Mouse (Mus musculus) G1E (cell line): ENCODE data around the gene Vps11. TPM values are rescaled to one million over a fixed set of nuclear protein-coding genes. Genes with fewer than 3 reads are reported as not detected.
A peak's percentile ranks its signal among the peaks of the same experiment; 100 is the strongest.
"Not testable (repeated sequence)": the region's sequence is repeated elsewhere in the genome, so short reads cannot be mapped to it uniquely, and the experiment has no call there.

Experiments used
- ATAC-seq: 2 replicates; pipeline ENCODE4 v1.8.0; 2016; ENCODE audit warnings: mild to moderate bottlenecking; ENCODE audit not compliant: insufficient number of reproducible peaks, poor library complexity, low FRiP score, severe bottlenecking; ENCODE audit errors: extremely low read depth
- DNase-seq: peaks from one replicate; pipeline ENCODE4 v3.0.0; 2012; ENCODE audit warnings: low spot score
- H3K27me3 ChIP-seq: 2 replicates; pipeline ENCODE4 v1.6.1; 2012; ENCODE audit warnings: mild to moderate bottlenecking, low read length, inconsistent platforms; ENCODE audit not compliant: insufficient read depth
- H3K36me3 ChIP-seq: replicated peaks from 2 replicates; pipeline ENCODE3; 2012; ENCODE audit warnings: mild to moderate bottlenecking, inconsistent platforms
- H3K4me1 ChIP-seq: 2 replicates; pipeline ENCODE4 v1.6.1; 2012; ENCODE audit warnings: low read depth, low read length, inconsistent platforms, mixed read lengths; ENCODE audit not compliant: insufficient read depth
- H3K4me3 ChIP-seq: 2 replicates; pipeline ENCODE4 v1.5.1; 2012; ENCODE audit warnings: low read depth, mild to moderate bottlenecking, inconsistent platforms, low read length, moderate library complexity, mixed read lengths
- H3K9me3 ChIP-seq: replicated peaks from 2 replicates; pipeline ENCODE4 v1.6.1; 2012; ENCODE audit warnings: inconsistent platforms
- CTCF ChIP-seq: IDR thresholded peaks from 2 replicates; pipeline ENCODE4 v1.5.1; 2012; ENCODE audit warnings: low read depth, low read length, inconsistent platforms, mixed read lengths
- GATA1 ChIP-seq: IDR thresholded peaks from 2 replicates; pipeline ENCODE4 v1.6.1; 2012; ENCODE audit warnings: borderline replicate concordance, low read length, inconsistent platforms, mixed read lengths
- GATA2 ChIP-seq: IDR thresholded peaks from 2 replicates; pipeline ENCODE4 v1.6.1; 2012; ENCODE audit warnings: low read depth, low read length, inconsistent platforms, borderline replicate concordance
- POLR2AphosphoS5 ChIP-seq: IDR thresholded peaks from 2 replicates; pipeline ENCODE4 v1.6.1; 2012; ENCODE audit warnings: low read depth, low read length, inconsistent platforms; ENCODE audit not compliant: insufficient replicate concordance
- TAL1 ChIP-seq: conservative IDR thresholded peaks from 2 replicates; pipeline ENCODE4 v1.6.1; 2012; ENCODE audit warnings: low read depth, low read length, inconsistent platforms, mixed read lengths
- polyA plus RNA-seq: library from polyadenylated mRNA; stranded (reverse); fragments of >175 nt; gene quantifications from 2 replicates; pipeline ENCODE4 v1.2.3, GENCODE M21; 2012
- total RNA-seq, 2 experiments: library from RNA; stranded (forward) in 1 of 2; stranded (reverse) in 1 of 2; fragments of 200-1000 nt in 1 of 2; fragments of >200 nt in 1 of 2; fragmentation: Nextera tagmentation in 1 of 2; gene quantifications; 2 replicates each; pipeline ENCODE4 v1.2.3; 2014 to 2017

Vps11 gene
- total and polyA plus RNA-seq, 3 experiments = 7.7 to 27.0 (median 15.7) TPM

GRCm38 (mm10) chr9:44378153-44378730 lies 16.8 kb upstream of the Vps11 start:
- TF ChIP-seq GATA2 = no peak
- TF ChIP-seq CTCF = no peak
- no peak for TF ChIP-seq POLR2AphosphoS5
- no peak for TF ChIP-seq TAL1
- no peak for TF ChIP-seq GATA1
- H3K4me3 ChIP-seq = peak overlapping the region; percentile 82
- DNase-seq (no peak), ATAC-seq (no peak)
- H3K9me3 ChIP-seq = no peaks in the 10 kb centered on the region
- peaks cover 35% of the 10 kb centered on the region for H3K4me1 ChIP-seq
- no peaks in the 10 kb centered on the region for H3K27me3 ChIP-seq
- peaks cover 41% of the 10 kb centered on the region for H3K36me3 ChIP-seq

- not testable (repeated sequence) for H3K9me3 ChIP-seq, ATAC-seq, H3K27me3 ChIP-seq, DNase-seq, H3K4me3 ChIP-seq
- peaks cover 32% of the 10 kb centered on the region for H3K36me3 ChIP-seq
- peaks cover 32% of the 10 kb centered on the region for H3K4me1 ChIP-seq
These were observed 15.9 kb upstream of the Vps11 start for GRCm38 (mm10) chr9:44377335-44377734.

DNA sequence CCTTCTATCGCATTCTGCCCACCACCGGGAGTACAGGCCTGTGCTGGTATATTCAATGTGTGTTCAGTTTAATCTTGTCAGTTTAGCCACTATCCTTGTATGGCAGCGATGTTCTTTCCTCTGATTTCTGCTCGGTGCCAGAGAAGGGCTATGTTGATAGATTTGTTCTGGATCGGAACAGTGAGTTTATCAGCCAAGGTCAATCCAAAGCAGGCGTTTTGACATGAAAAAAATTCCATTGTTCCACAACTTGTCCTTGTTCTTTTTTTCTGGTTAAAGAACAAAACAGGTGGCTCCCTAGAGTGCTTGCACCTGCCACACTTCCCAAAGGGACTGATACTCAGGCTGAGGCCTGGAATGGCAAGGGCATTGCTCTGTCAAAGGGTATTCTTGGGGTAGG lies 14.7 kb upstream of the Vps11 start:
- Histone ChIP-seq H3K27me3 (no peaks in the 10 kb centered on the region), H3K4me3 (no peak overlapping the region), H3K9me3 (no peaks in the 10 kb centered on the region), H3K36me3 (peaks cover 20% of the 10 kb centered on the region), H3K4me1 (peaks cover 22% of the 10 kb centered on the region)
- ATAC-seq (no peak), DNase-seq (no peak)
- TF ChIP-seq POLR2AphosphoS5 = no peak
- TF ChIP-seq GATA2 = no peak
- TF ChIP-seq GATA1 = no peak
- no peak for TF ChIP-seq TAL1
- no peak for TF ChIP-seq CTCF

- ATAC-seq (no peak), DNase-seq (no peak)
- Histone ChIP-seq H3K36me3 (peaks cover 11% of the 10 kb centered on the region), H3K9me3 (no peaks in the 10 kb centered on the region), H3K4me1 (peaks cover 5% of the 10 kb centered on the region; the same call in 1 of the 2 replicates), H3K27me3 (no peaks in the 10 kb centered on the region), H3K4me3 (no peak overlapping the region)
- TF ChIP-seq TAL1 (no peak), GATA1 (no peak), CTCF (no peak), POLR2AphosphoS5 (no peak), GATA2 (no peak)
These were observed 11.9 kb upstream of the Vps11 start for GRCm38 (mm10) chr9:44373386-44373785.

DNA sequence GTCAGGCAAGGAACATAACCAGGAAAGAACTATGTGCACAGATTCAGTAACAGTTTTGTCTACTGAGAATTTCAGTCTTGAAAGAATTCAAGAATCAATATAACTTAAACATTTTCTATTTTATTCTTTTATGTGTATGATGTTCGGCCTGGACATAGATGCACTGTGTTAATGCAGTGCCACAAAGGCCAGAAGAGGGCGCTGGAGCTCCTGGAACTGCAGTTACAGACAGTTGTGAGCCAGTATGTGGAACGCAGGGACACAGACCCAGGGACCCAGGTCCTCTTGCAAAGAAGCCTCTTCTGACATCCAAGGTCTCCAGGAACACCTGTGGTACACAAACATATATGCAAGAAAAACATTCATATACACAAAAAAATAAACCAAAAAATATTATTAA lies 3.0 kb upstream of the Vps11 start:
- DNase-seq (no peak), ATAC-seq (no peak)
- no peaks in the 10 kb centered on the region for H3K9me3 ChIP-seq
- no peaks in the 10 kb centered on the region for H3K27me3 ChIP-seq
- H3K4me3 ChIP-seq = no peak overlapping the region
- H3K4me1 ChIP-seq = peaks cover 16% of the 10 kb centered on the region
- no peak for TF ChIP-seq TAL1
- no peak for TF ChIP-seq CTCF
- no peak for TF ChIP-seq POLR2AphosphoS5
- no peak for TF ChIP-seq GATA1
- H3K36me3 ChIP-seq = peaks cover 6% of the 10 kb centered on the region

DNA sequence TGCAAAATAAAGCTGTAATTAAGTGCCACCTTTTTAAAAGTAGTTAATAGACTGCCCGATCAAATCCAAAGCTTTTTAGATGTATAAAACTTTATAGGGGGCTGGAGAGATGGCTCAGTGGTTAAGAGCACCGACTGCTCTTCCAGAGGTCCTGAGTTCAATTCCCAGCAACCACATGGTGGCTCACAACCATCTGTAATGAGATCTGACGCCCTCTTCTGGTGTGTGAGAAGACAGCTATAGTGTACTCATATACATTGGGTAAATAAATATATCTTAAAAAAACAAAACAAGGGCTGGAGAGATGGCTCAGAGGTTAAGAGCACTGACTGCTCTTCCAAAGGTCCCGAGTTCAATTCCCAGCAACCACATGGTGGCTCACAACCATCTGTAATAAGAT lies 461 bp upstream of the Vps11 start:
- peaks cover 24% of the 10 kb centered on the region for H3K4me1 ChIP-seq
- peak overlapping the region; percentile 89; the same call in 1 of the 2 replicates for H3K4me3 ChIP-seq
- not testable (repeated sequence) for H3K9me3 ChIP-seq, DNase-seq, ATAC-seq, H3K27me3 ChIP-seq
- H3K36me3 ChIP-seq = peaks cover 27% of the 10 kb centered on the region

- peaks cover 74% of the 10 kb centered on the region for H3K36me3 ChIP-seq
These were observed 4.3 kb downstream of the Vps11 start for GRCm38 (mm10) chr9:44357207-44357606.

More at GRCm38 (mm10) chr9:44357207-44357606, 4.3 kb downstream of the Vps11 start:
- Histone ChIP-seq H3K27me3 (no peaks in the 10 kb centered on the region), H3K4me1 (peaks cover 38% of the 10 kb centered on the region), H3K4me3 (no peak overlapping the region), H3K9me3 (no peaks in the 10 kb centered on the region)
- DNase-seq = peak; percentile 42
- no peak for TF ChIP-seq GATA2
- TF ChIP-seq TAL1 = no peak
- no peak; the same call in 1 of the 2 replicates for TF ChIP-seq CTCF
- TF ChIP-seq POLR2AphosphoS5 = no peak
- no peak for TF ChIP-seq GATA1
- ATAC-seq = no peak
